Mouse (Mus musculus): ENCODE measurements at regions not wholly inside any gene's neighbourhood (a gene's known extent, or its start where the extent isn't known, plus 50 kb on each side); places are given as distances from the start of the nearest gene placed in this dataset.

DNA sequence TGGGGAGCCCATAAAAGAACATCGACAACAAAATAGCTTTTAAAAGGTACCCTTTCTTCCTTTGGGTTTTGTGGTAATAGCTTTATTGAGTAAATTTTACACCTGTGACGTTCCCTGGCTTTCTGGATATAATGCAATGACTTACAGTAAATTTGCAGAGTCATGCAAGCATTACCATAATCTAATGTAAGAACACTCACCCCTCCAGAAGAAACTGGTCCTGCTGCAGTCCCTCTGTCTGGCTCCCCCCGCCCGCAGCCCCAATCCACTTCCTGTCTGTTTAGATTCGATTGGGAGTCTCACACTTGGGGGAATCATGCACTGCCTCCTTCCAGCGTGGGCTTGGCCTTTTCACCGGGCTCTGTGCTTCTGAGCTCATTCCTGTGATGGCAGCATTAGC lies 88.6 kb upstream of the Mki67 start:
- TF ChIP-seq POLR2AphosphoS5 (IDR thresholded peaks at IDR 0.05; ENCODE audit: borderline replicate concordance, low read depth, low read length) (no peak), KAT2A (conservative IDR thresholded peaks at IDR 0.05; ENCODE audit: low read depth, low read length) (no peak), MXI1 (IDR thresholded peaks at IDR 0.05; ENCODE audit: low read depth, low read length) (no peak), ZMIZ1 (IDR thresholded peaks at IDR 0.05; ENCODE audit: low read depth, low read length) (no peak), USF2 (IDR thresholded peaks at IDR 0.05; ENCODE audit: borderline replicate concordance in 1 of 2, insufficient read depth in 1 of 2, low read depth in 1 of 2, low read length in 2 of 2) (no peak), TBP (IDR thresholded peaks at IDR 0.05; ENCODE audit: low read depth, low read length) (no peak), TCF12 (IDR thresholded peaks at IDR 0.05; ENCODE audit: low read depth, low read length) (no peak), CHD2 (IDR thresholded peaks at IDR 0.05; ENCODE audit: low read length) (no peak), SMC3 (IDR thresholded peaks at IDR 0.05; ENCODE audit: low read depth, low read length) (no peak), GABPA (IDR thresholded peaks at IDR 0.05; ENCODE audit: low read depth, low read length) (no peak)
- Histone ChIP-seq H3K9ac (ENCODE audit: control insufficient read depth, low read depth, low read length, poor library complexity, severe bottlenecking) (no peak overlapping the region), H3K27ac (ENCODE audit: control insufficient read depth, low read depth, low read length) (no peak overlapping the region), H3K79me2 (ENCODE audit: control insufficient read depth, insufficient read depth, low read length, poor library complexity) (no peaks in the 10 kb centered on the region), H3K4me1 (ENCODE audit: control insufficient read depth in 1 of 2, insufficient read depth in 2 of 2, low read length in 2 of 2) (no peaks in the 10 kb centered on the region), H3K36me3 (ENCODE audit: control insufficient read depth in 1 of 2, insufficient read depth in 2 of 2, low read length in 2 of 2) (no peaks in the 10 kb centered on the region), H3K27me3 (ENCODE audit: control insufficient read depth in 1 of 2, insufficient read depth in 2 of 2, low read length in 2 of 2) (no peaks in the 10 kb centered on the region; a peak in 1 of 4 replicates), H3K9me3 (replicated peaks; ENCODE audit: insufficient read depth, low read length) (no peaks in the 10 kb centered on the region), H3K4me3 (ENCODE audit: control insufficient read depth in 1 of 2, insufficient read depth in 1 of 2, low read depth in 2 of 2, low read length in 2 of 2) (no peak overlapping the region)
- DNase-seq (ENCODE audit: low read depth, low spot score): no peak

DNA sequence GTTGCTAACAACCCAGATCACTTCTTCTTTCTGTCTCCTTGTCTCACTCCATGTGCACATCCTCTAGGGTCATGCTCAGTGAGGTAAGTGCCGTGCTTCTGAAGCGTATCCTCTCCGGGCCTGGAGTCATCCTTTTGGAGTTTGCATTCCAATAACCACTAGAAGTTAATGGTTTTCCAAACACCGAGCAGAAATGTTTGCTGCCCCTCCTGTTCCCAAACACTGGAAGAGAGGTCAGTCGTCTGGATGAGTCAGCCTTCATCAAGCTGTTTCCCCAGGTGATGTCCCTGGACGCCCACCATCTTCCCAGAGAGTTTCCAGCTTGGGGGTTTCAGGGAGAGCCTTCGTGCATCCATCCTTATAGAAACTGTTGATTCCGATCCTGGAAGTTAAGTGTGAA lies 90.0 kb upstream of the Mki67 start:
- no peak overlapping the region for H3K27ac ChIP-seq (ENCODE audit: control insufficient read depth, low read depth, low read length)
- H3K4me3 ChIP-seq (ENCODE audit: control insufficient read depth in 1 of 2, insufficient read depth in 1 of 2, low read depth in 2 of 2, low read length in 2 of 2): no peak overlapping the region
- H3K36me3 ChIP-seq (ENCODE audit: control insufficient read depth in 1 of 2, insufficient read depth in 2 of 2, low read length in 2 of 2): no peaks in the 10 kb centered on the region
- no peaks in the 10 kb centered on the region; a peak in 1 of 4 replicates for H3K27me3 ChIP-seq (ENCODE audit: control insufficient read depth in 1 of 2, insufficient read depth in 2 of 2, low read length in 2 of 2)
- DNase-seq (ENCODE audit: low read depth, low spot score): no peak
- no peaks in the 10 kb centered on the region for H3K4me1 ChIP-seq (ENCODE audit: control insufficient read depth in 1 of 2, insufficient read depth in 2 of 2, low read length in 2 of 2)
- H3K9ac ChIP-seq (ENCODE audit: control insufficient read depth, low read depth, low read length, poor library complexity, severe bottlenecking): no peak overlapping the region
- no peaks in the 10 kb centered on the region for H3K79me2 ChIP-seq (ENCODE audit: control insufficient read depth, insufficient read depth, low read length, poor library complexity)
- no peak for TF ChIP-seq ZMIZ1 (IDR thresholded peaks at IDR 0.05; ENCODE audit: low read depth, low read length)
- no peak for TF ChIP-seq CHD1 (IDR thresholded peaks at IDR 0.05; ENCODE audit: low read depth, low read length)
- TF ChIP-seq TCF12 (IDR thresholded peaks at IDR 0.05; ENCODE audit: low read depth, low read length): no peak
- TF ChIP-seq BHLHE40 (IDR thresholded peaks at IDR 0.05; ENCODE audit: borderline replicate concordance, low read depth, low read length): no peak
- TF ChIP-seq MAX (IDR thresholded peaks at IDR 0.05; ENCODE audit: low read length): no peak
- TF ChIP-seq TBP (IDR thresholded peaks at IDR 0.05; ENCODE audit: low read depth, low read length): no peak
- no peak for TF ChIP-seq ZC3H11A (IDR thresholded peaks at IDR 0.05; ENCODE audit: low read depth, low read length)
- TF ChIP-seq USF1 (IDR thresholded peaks at IDR 0.05; ENCODE audit: low read depth, low read length): no peak
- no peak for TF ChIP-seq E2F4 (IDR thresholded peaks at IDR 0.05; ENCODE audit: borderline replicate concordance, low read depth, low read length)
- no peak for TF ChIP-seq UBTF (IDR thresholded peaks at IDR 0.05; ENCODE audit: borderline replicate concordance, insufficient read depth, low read depth, low read length)
- no peak for TF ChIP-seq USF2 (IDR thresholded peaks at IDR 0.05; ENCODE audit: borderline replicate concordance in 1 of 2, insufficient read depth in 1 of 2, low read depth in 1 of 2, low read length in 2 of 2)
- TF ChIP-seq MYB (IDR thresholded peaks at IDR 0.05; ENCODE audit: low read depth, low read length): no peak
- no peak for TF ChIP-seq MYC (IDR thresholded peaks at IDR 0.05; ENCODE audit: low read depth, low read length)
- TF ChIP-seq SMC3 (IDR thresholded peaks at IDR 0.05; ENCODE audit: low read depth, low read length): no peak
- no peak for TF ChIP-seq GATA1 (IDR thresholded peaks at IDR 0.05; ENCODE audit: low read depth, low read length)
- TF ChIP-seq GABPA (IDR thresholded peaks at IDR 0.05; ENCODE audit: low read depth, low read length): no peak
- TF ChIP-seq ZNF384 (IDR thresholded peaks at IDR 0.05; ENCODE audit: low read depth, low read length): no peak
- TF ChIP-seq POLR2A (IDR thresholded peaks at IDR 0.05; ENCODE audit: control insufficient read depth in 1 of 2, insufficient read depth in 1 of 2, low read depth in 1 of 2, low read length in 2 of 2, poor library complexity in 1 of 2): no peak
- H3K9me3 ChIP-seq (replicated peaks; ENCODE audit: insufficient read depth, low read length): no peaks in the 10 kb centered on the region

Data from MEL (cell line).